9 mouse cellular contexts compared by ENCODE assay signal in the genomic region with DNA sequence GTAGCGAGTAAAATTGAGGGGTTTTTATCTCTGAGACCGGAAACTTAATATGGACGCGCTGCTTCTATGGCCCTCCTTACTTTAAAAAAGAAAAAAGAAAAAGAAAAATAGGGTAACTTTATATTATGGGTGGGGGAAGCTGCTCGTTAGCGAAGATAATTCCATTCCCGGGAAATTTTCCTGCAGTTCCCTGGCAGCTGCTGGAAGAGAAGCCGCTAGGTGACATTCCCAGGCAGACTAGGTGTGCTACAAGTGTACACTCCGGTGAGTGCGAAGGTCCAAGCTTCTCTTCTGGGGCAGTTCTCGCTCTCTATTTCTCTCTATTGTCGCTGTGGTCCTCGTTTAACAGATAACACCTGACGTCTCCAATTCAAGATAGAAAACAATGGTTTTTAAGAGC. TPM values are rescaled to one million over a fixed set of nuclear protein-coding genes. Genes with fewer than 3 reads are reported as not detected.
DNase-seq lines count a peak whose midpoint lies in the region; ATAC-seq and TF ChIP-seq lines count a peak whose summit lies in the region.
"Had no signal": no experiment of that assay in that cellular context is flagged by ENCODE, and none has a peak within 500 bp of the region (broad histone marks: within the 10 kb centered on the region; RNA-seq: fewer than 3 reads in every experiment).

No protein-coding gene starts in this region.

- H3K27ac ChIP-seq in heart, embryonic 13.5 days (replicated peaks), result no peak overlapping the region
- H3K27ac ChIP-seq in ES-E14 (ENCODE audit: insufficient read depth, low read depth, low read length, poor library complexity, severe bottlenecking), result no peak overlapping the region
- no peak overlapping the region for H3K27ac ChIP-seq in hindbrain, embryonic 13.5 days
- H3K27ac ChIP-seq in midbrain, embryonic 12.5 days (replicated peaks), result no peak overlapping the region
- H3K27ac ChIP-seq: macrophage had no signal

- WGBS in heart, embryonic 13.5 days, result 7% methylated on average over 14 of the region's 14 CpGs
- WGBS in hindbrain, embryonic 13.5 days, result 6% methylated on average over 14 of the region's 14 CpGs
- 7% methylated on average over 14 of the region's 14 CpGs for WGBS in midbrain, embryonic 12.5 days

- in situ Hi-C loops in ES-E14 (cut with MboI; ENCODE audit: low sequenced_read_pairs in 2 of 2, unreplicated experiment in 2 of 2), result no loop called here

- H3K4me2 ChIP-seq in heart, embryonic 13.5 days, result peak overlapping the region; percentile 97
- H3K4me2 ChIP-seq in hindbrain, embryonic 13.5 days, result peak overlapping the region; percentile 75
- H3K4me2 ChIP-seq in midbrain, embryonic 12.5 days (replicated peaks), result peak overlapping the region; percentile 83

- peaks cover 22% of the 10 kb centered on the region for H3K27me3 ChIP-seq in heart, embryonic 13.5 days (replicated peaks)
- peaks cover 50% of the 10 kb centered on the region for H3K27me3 ChIP-seq in hindbrain, embryonic 13.5 days
- peaks cover 41% of the 10 kb centered on the region for H3K27me3 ChIP-seq in midbrain, embryonic 12.5 days

- H3K9ac ChIP-seq in heart, embryonic 13.5 days, result peak overlapping the region; percentile 82
- H3K9ac ChIP-seq in ES-E14 (ENCODE audit: insufficient read depth, low read depth, low read length, poor library complexity, severe bottlenecking), result no peak overlapping the region
- H3K9ac ChIP-seq in hindbrain, embryonic 13.5 days, result peak overlapping the region; percentile 69; the same call in 1 of the 2 replicates
- no peak overlapping the region for H3K9ac ChIP-seq in midbrain, embryonic 12.5 days (replicated peaks)

- ATAC-seq in heart, embryonic 13.5 days (ENCODE audit: extremely low read depth, insufficient number of reproducible peaks, low FRiP score, low TSS enrichment), result no peak
- ATAC-seq in hindbrain, embryonic 13.5 days (ENCODE audit: low FRiP score), result no peak
- no peak for ATAC-seq in midbrain, embryonic 12.5 days (ENCODE audit: low FRiP score, low read depth)

- H3K9me3 ChIP-seq in heart, embryonic 13.5 days, result no peaks in the 10 kb centered on the region
- H3K9me3 ChIP-seq in ES-E14 (ENCODE audit: control insufficient read depth, insufficient read depth, low read depth, low read length), result no peaks in the 10 kb centered on the region
- H3K9me3 ChIP-seq in hindbrain, embryonic 13.5 days, result no peaks in the 10 kb centered on the region
- H3K9me3 ChIP-seq in midbrain, embryonic 12.5 days, result no peaks in the 10 kb centered on the region

- H3K4me1 ChIP-seq in heart, embryonic 13.5 days, result peaks cover 15% of the 10 kb centered on the region
- peaks cover 0 to 6% of the 10 kb centered on the region in 2 experiments; a peak in 1 of 4 replicates for H3K4me1 ChIP-seq in ES-E14 (ENCODE audit: control insufficient read depth in 2 of 2, insufficient read depth in 2 of 2, low read length in 2 of 2, poor library complexity in 1 of 2)
- H3K4me1 ChIP-seq in hindbrain, embryonic 13.5 days (replicated peaks), result peaks cover 22% of the 10 kb centered on the region
- H3K4me1 ChIP-seq in midbrain, embryonic 12.5 days, result peaks cover 12% of the 10 kb centered on the region

- intact Hi-C loops in heart, postnatal 25 days (cut with DNase I), result no loop called here

- peak overlapping the region; percentile 79 for H3K4me3 ChIP-seq in heart, embryonic 13.5 days
- peak overlapping the region; percentile 62 to 80; a peak in 2 of 4 replicates for H3K4me3 ChIP-seq in ES-E14 (ENCODE audit: insufficient read depth in 1 of 2, low read depth in 1 of 2, low read length in 2 of 2, poor library complexity in 1 of 2, severe bottlenecking in 1 of 2)
- H3K4me3 ChIP-seq in hindbrain, embryonic 13.5 days, result peak overlapping the region; percentile 51
- H3K4me3 ChIP-seq in midbrain, embryonic 12.5 days, result peak overlapping the region; percentile 50

- no peaks in the 10 kb centered on the region for H3K36me3 ChIP-seq in heart, embryonic 13.5 days
- H3K36me3 ChIP-seq in ES-E14 (ENCODE audit: control insufficient read depth, insufficient read depth, low read length, poor library complexity, severe bottlenecking), result no peaks in the 10 kb centered on the region
- H3K36me3 ChIP-seq in hindbrain, embryonic 13.5 days, result no peaks in the 10 kb centered on the region
- no peaks in the 10 kb centered on the region for H3K36me3 ChIP-seq in midbrain, embryonic 12.5 days

- DNase-seq in heart, postnatal 25 days (ENCODE audit: low spot score), result no peak
- DNase-seq in ES-E14 (ENCODE audit: low read depth, low spot score), result no peak
- no peak for DNase-seq in adrenal gland, postnatal 14 days
- no peak for DNase-seq in right cerebral cortex, postnatal 4 days
- DNase-seq in cerebellum, postnatal 4 days (ENCODE audit: low spot score in 2 of 2), result no peak

TF ChIP-seq in ES-E14, 5 proteins besides CTCF, POLR2A, EP300 and RAD21:
- TF ChIP-seq MAFK (IDR thresholded peaks at IDR 0.05; ENCODE audit: insufficient read depth, low read depth, low read length) (no peak), ZC3H11A (IDR thresholded peaks at IDR 0.05; ENCODE audit: borderline replicate concordance, low read depth, low read length) (no peak)

RNA-seq across cellular contexts. Expression of a gene that starts 1.0 kb away (rescaled TPM):
- polyA plus RNA-seq in heart, embryonic 13.5 days (2015; fragmentation: Nextera tagmentation; extraction: Ambion mirVana), result 2.8 and 4.0 TPM in 2 replicates
- 1 to 10 TPM; 2.0 to 2.3 TPM for total RNA-seq in heart, postnatal 25 days (2021)
- 2.7 and 3.1 TPM in 2 replicates for total RNA-seq in ES-E14 (2012; rRNA removed)
- 4.1 and 4.9 TPM in 2 replicates for polyA plus RNA-seq in hindbrain, embryonic 13.5 days (2015; fragmentation: Nextera tagmentation; extraction: Ambion mirVana)
- 2.8 and 5.1 TPM in 2 replicates for polyA plus RNA-seq in midbrain, embryonic 12.5 days (2016; fragmentation: Nextera tagmentation; extraction: Ambion mirVana)
- total RNA-seq in adrenal gland, postnatal 14 days (2021), result 14.6 and 18.6 TPM in 2 replicates

Comparison
In these comparisons a context has a peak if more than half of its experiments do, and no peak if none do; other contexts are left out.
1. H3K9ac ChIP-seq: peak in heart, embryonic 13.5 days (single experiment) and hindbrain, embryonic 13.5 days (single experiment); none in ES-E14 (single experiment) and midbrain, embryonic 12.5 days (single experiment).
2. Peak in every context shown above with its lines, with median percentiles within 50 percentile points of each other: H3K4me2 ChIP-seq and H3K4me3 ChIP-seq.